Mouse (Mus musculus) CD4-positive, CD25-positive, alpha-beta regulatory T cell, adult 2 months (primary cell): ENCODE measurements around the gene Atp6v1g2.

ENCODE experiments used
- DNase-seq: peaks from one replicate; pipeline ENCODE4 v3.0.0-alpha.2; 2012; ENCODE audit warnings: low read depth, low spot score

Atp6v1g2 gene

DNA sequence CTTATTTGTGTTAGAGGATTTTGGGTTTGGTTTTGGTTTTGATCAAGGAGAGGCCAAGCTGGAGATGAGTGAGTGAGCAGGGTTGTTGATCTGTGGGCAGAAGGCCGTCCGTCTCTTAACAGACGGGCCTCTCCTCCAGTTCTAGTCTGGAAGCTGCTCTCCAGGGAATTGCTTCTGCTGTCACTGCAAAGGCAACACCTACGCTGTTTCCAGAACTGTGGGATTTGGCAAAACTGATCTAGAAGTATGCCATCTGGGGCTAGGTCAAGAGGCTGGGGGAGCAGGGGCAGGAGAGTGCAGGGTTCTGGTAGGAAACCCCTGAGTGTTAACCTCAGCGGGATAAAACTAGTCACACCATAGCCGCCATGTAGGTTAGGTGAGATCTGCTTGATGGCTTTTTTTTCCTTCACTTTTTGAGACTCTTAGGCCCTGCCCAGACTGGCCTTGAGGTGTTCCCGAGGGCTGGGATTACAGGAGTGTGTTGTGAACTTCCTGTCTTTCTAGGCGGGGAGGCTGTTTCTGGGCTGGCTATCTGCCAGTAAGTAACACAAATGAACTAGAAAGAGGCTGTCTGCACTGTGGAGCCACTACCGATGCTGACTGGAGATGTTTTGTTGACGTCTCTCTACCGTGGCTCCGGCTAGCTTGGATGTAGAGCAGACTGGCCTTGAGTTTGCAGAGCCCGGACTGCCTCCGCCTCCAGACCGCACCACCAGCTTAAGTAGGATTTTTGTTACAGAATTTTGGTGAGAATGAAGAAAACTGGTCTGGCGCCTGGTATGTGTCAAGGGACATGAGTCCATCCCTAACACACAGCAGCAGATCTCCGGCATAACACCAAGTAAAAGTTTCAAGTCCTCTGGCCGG is at the start of gene Atp6v1g2:
Gene Atp6v1g2 (plus strand): TSS at position 547 of the 867 bp plus-strand sequence.
- peak; percentile 64 for DNase-seq

DNA sequence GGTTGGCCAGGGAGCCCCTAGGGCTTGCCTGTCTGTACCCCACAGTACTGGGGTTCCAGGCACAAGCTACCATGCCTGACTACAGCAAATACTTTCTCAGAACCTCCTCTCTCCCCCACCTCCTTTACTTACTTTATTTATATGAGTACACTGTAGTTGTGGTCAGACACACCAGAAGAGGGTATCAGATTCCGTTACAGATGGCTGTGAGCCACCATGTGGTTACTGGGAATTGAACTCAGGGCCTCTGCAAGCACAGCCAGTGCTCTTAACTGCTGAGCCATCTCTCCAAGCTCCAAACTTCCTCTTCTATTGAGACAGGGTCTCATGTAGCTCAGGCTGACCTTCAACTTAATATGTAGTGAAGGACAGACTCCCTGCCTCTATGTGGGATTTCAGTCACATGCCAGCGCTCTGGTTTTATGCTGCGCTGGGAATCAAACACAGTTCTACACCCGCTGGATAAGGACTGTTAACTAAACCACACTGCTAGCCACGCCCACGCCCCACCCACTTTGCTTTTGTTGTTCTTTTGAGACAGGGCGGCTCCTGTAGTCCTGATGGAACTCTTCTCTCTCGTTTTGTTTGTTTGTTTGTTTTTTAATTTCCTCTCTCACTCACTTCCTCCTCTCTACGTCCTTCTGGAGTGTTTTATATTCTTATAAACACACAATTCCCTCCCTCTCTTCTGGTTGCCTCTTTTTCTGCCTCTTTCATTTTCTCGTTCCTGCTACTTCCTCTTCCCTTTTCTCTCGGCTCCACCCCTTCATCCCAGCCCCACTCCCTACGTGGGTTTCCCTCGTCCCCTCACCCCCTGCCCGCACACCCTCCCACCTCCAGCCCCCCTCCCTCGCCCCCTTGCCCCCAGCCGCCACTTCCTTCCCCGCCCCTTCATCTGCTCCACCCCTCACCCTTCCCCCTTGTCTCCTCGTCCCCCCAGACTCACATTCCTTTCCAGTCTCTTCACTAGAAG is 47.5 kb upstream of the Atp6v1g2 start:
- DNase-seq: peak; percentile 91

DNA sequence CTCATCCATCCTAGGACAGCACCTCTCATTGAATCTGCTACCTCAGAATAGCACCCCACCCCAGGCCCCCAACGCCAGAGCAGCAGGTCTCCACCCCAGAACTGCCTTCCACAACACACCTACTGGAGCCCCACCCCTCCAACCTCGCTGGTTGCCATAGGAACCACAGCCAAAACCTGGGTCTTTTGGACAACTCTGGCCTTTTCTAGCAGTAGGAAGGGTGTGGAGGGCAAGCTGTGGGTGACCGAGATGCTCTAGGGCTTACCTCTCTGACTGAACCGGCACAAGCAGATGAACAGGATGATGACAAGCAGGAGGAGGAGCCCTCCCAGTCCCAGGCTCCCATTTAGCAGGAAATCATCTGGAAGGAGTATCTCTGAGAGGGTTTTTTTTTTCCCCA is 46.8 kb upstream of the Atp6v1g2 start:
- DNase-seq: peak; percentile 85

DNA sequence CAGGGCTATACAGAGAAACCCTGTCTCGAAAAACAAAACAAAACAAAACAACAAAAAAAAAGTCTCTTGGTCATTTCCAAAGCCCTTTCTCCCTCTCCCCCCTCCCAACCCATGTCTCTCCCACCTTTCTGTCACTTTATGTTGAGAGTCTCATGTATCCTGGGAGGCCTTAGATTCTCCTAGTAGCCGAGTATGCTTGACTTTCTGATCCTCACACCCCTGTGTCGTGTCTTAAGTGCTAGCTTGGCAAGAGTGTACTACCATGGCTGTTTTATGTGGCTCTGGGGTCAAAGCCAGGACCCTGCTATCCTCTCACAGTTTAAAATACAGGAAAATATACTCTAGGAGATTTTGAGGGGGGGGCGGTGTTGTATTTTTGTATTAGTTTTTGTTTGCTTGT is 46.1 kb upstream of the Atp6v1g2 start:
- no peak for DNase-seq

DNA sequence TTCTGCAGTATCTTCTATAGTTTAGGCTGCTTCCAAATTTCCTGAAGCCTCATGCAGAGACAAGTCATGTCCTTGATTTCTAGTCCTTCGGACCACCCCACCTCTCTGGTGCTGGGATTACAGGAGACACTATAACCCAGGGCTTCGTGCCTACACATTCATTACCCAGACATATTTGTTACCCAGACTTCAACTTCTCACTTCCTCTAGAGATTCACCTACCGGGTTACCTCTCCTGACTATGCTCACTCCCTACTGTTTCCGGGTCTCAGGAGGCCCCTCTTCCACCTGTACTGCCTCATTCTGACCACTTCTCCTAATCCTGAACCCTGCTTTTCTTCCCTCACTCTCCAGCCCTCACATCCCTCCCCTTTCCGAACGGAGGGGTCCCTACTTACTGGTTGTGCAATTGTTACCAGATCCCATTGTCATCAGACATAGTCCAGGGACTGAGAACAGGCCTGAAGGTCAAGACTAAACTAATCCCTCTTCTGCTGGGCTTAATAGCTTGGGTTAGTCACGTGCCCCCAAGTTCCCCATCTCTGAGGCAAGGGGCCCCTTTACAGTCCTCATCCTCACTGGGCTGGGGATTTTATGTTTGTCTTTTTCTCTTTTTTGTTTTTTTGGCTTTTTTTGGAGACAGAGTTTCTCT is 45.4 kb upstream of the Atp6v1g2 start, which contains the start of gene Lst1:
Gene Lst1 (minus strand): TSS at position 481 of the 652 bp plus-strand sequence.
- DNase-seq: no peak

DNA sequence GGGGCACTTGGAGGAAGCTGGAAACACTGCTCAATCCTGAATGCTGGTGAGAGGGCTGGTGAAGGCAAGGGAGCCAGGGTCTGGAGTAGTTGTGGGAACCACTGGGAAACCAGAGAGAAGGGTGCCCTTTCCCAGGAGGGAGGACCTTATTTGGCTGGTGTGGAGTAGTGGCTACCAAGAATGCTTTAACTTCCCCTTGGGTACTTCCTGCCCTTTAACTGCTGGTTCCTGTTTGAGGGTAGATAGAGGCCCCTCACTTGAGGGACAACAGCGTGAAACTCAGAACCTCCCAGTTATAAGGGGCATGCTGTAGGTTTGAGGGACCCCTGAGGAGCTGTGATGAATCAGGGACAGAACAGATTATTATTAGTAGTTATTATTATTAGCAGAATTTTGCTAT is 44.3 kb upstream of the Atp6v1g2 start:
- DNase-seq: peak; percentile 37

DNA sequence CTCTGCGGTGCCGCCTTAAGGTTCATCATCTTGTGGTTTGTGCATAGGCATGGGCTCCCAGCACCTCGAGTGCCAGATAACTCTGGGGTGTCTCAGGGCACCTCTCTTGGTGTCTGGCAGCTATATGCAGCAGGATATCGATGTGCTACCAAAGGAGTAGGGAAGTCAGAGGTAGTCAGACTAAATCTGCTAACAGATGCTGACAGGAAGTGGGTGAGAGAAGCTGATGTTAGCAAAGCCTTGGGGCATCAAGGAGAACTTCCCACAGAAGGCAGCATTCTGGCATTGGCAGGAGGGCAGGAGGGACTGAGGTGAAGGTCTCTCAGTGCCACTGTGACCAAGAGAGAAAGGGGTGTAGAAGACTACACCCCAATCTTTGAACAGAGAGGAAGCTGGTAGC is 43.4 kb upstream of the Atp6v1g2 start:
- peak; percentile 74 for DNase-seq

DNA sequence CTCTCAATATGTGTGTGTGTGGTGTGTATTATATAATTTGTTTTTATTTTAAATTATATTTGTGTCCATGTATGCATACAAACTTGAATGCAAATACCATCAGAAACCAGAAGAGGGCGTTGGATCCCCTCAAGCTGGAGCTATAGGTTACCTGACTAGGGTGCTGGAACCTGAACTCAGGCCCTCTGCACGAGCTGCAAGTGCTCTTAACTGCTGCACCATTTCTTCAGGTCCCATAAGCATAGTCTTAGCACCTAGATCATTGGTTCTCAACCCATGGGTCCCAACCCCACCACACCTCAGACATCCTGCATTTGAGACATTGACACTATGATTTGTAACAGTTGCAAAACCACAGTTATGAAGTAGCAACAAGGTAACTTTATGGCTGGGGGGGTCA is 41.7 kb upstream of the Atp6v1g2 start:
- DNase-seq: peak; percentile 50

DNA sequence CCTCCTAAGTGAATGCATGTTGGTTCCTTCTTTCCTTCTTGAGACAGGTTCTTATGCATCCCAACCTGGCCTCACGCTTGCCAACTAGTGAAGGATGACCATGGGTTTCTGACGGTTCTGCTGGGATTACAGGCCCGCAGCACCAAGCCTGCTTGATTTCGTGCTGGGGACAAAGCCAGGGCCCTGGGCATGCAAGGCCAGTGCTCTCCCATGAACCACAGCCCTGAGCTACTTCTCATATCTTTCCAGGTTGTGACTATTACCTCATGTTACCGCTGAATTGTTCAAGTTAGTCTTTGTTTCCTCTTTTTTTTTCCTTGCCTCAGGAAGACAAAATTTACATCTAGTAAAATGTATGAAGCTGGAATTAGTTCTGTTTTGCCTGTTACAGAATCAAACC is 40.5 kb upstream of the Atp6v1g2 start:
- no peak for DNase-seq

DNA sequence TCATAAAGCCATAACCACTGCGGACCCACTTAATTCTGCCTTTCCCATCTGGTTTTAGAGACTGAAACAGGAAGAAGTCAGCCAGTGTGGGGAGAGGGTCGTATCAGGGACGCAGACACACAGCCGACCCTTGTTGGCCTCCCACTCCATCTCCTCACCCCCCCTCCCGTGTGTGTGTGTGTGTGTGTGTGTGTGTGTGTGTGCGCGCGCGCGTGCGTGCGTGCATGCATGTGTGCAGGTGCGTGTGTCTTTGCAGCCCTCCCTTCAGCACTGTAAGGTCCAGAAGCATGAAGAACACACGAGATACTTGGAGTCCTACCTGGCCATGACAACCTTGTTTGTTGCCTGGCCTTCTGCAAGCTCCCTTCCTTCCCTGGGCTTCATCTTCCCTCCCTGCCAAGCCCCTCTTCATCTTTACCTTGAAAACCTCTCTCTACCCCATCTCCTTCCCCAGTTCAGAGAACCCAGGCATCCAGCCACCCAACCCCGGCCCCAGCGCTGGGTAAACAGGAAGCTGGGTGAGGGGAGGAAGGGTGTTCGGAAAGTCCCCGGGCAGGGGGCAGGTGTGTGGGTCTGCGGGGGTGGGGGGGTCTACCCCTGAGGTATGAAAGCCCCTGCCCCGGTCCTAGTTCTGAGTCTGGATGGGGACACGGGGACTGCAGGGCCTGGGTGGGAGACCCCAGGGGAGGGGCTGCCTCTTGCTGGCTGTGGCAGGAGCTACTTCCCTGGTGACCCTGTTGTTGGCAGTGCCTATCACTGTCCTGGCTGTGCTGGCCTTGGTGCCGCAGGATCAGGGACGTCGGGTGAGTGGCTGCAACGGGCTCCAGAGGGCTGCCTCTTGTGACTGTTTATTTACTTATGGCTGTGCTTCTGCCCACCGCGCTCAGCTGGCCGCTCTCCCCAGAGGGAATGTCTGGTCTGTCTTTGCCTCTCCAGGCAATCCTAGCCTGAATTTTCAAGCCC is 39.3 kb upstream of the Atp6v1g2 start, which contains the start of gene Ltb:
Gene Ltb (plus strand): TSS at position 559 of the 963 bp plus-strand sequence.
- DNase-seq: peak; percentile 82

DNA sequence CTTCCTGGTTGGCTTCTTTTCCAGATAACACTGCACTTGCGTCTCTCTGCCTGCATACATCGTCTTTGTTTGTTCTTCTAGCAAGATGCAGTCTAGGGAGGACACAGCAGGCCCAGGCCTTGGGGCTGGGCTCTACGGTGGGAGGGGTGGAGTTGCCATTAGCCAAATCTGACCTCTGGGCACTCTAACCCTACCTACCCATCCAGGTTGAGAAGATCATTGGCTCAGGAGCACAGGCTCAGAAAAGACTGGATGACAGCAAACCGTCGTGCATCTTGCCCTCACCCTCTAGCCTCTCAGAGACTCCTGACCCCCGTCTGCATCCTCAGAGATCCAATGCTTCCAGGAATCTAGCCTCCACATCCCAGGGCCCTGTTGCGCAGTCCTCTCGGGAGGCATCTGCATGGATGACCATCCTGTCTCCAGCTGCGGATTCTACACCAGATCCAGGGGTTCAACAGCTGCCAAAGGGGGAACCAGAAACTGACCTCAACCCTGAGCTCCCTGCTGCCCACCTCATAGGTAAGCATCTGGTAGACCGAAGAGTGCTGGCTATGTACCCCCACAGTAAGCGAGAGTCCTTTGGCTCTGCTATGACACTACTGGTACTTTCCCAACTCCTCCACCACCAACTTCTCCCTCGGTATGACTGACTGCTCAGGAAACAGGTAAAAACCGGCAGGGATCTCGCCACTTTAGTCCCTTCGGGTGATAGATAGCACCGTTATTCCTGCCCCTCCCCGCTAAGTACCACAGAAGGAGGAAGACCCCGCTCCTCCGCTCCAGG is 38.4 kb upstream of the Atp6v1g2 start:
- DNase-seq: no peak

DNA sequence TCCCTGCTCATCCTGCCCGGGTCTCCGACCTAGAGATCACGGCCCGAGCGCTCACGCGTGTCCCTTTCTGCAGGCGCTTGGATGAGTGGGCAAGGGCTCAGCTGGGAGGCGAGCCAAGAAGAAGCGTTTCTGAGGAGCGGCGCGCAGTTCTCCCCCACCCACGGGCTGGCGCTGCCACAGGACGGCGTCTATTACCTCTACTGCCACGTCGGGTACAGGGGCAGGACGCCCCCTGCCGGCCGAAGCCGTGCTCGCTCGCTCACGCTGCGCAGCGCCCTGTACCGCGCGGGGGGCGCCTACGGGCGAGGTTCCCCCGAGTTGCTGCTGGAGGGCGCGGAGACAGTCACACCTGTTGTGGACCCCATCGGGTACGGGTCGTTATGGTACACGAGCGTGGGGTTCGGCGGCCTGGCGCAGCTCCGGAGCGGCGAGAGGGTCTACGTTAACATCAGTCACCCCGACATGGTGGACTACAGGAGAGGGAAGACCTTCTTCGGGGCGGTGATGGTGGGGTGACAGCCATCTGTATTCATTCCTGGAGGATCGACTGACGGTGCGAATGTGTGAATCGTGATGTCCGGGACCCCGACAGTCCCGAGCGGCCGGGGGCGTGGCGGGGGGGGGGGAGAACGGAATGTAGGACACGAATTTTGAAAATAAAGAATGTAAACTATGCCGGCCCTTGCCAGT is 37.7 kb upstream of the Atp6v1g2 start:
- peak; percentile 96 for DNase-seq

DNA sequence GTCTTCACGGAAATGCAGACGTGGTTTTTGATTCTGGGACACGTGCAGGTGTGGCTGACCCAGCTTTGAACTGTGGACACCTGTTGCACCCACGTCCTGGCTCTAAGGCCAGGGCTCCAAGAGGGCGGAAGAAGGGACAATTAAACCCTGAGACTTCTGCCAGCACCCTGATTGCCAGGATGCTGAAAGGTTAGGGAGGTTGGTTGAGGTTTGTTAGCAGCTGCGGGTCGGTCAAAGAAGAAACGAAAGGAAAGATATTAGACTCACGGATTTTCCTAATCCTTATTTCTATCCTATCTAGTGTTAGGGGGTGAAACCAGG is 37.2 kb upstream of the Atp6v1g2 start:
- DNase-seq: peak; percentile 44

DNA sequence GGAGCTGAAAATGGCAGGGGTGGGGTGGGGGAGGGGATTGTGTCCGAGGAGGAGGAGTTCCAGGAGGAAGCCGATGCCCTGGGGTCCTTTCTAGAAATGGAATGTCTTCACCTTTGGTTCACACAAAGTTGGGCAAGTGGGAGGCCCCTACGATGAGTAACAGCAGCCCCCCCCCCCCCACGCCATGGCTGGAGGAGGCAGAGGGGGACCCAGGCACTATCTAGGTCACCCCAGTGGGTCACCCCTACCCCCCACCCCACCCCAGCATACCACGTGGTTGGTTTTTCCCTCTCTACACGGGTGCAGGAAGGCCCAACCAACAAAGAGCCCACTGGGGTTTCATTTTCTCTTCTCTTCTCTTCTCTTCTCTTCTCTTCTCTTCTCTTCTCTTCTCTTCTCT is 36.3 kb upstream of the Atp6v1g2 start:
- DNase-seq: peak; percentile 74

DNA sequence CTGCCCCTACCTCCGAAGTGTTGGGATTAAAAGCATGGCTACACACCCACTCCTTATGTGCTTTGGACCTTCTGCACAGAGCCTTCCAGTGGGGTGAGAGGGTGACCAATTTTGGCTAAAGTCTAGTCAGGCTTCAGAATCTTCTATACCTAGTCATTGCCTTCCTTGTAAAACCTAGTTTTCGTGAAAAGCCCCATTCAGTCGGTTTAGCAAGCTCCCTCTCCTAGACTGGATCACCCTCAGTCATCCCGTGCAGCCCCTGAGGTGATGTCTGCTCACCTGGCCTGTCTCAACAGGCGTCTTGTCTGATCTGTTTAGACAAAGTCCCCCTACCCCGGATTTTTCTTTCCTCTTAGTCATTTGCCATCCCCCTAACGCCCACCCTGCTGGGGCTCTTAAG is 35.4 kb upstream of the Atp6v1g2 start:
- DNase-seq: peak; percentile 13

DNA sequence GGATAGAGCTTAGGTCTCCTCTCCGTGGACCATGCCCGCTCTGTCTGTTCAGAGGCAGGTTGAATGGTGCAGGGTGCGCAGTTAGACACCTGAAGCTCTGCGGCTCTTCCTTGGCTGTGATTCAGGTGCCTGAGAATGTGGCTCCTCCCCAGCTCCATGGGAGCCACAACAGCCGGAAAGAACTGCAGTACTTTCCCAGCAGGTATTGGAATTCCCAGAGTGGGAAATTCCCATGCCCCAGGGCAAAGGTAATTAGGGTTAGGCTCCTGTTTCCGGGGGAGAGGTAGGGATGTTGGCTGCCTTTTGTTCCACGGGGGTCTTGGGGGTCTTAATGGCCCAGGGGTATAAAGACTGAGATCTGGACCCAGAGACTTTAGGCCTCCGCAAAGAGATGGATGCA is 34.5 kb upstream of the Atp6v1g2 start:
- no peak for DNase-seq

DNA sequence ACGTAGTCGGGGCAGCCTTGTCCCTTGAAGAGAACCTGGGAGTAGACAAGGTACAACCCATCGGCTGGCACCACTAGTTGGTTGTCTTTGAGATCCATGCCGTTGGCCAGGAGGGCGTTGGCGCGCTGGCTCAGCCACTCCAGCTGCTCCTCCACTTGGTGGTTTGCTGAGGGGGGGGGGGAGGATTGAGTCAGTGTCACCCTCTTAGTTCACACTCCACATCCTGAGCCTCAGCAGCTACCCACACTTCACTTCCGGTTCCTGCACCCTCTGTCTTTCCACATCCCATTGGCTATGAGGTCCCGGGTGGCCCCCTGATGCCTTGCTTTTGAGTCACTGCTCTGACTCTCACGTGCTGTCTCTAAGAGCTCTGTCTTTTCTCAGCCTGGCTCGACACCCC is 33.1 kb upstream of the Atp6v1g2 start:
- peak; percentile 92 for DNase-seq

DNA sequence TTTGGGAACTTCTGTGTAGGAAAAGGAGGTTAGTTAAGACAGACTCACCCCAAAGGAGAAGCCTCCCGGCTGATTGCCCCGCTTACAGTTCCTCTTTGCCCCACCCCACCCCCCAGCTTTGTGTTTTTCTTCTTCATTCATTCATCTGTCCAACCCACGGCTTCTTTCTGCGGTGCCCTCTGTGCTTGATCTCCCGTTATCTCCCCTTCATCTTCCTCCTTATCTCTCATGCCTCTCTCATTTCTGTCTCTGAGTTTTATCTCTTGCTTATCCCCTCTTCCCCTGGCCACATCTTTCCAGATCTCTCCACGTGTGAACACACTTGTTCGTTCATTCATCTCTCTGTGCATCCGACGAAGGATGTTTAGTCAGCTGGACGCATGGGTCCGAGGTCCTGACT is 32.3 kb upstream of the Atp6v1g2 start:
- peak; percentile 56 for DNase-seq

DNA sequence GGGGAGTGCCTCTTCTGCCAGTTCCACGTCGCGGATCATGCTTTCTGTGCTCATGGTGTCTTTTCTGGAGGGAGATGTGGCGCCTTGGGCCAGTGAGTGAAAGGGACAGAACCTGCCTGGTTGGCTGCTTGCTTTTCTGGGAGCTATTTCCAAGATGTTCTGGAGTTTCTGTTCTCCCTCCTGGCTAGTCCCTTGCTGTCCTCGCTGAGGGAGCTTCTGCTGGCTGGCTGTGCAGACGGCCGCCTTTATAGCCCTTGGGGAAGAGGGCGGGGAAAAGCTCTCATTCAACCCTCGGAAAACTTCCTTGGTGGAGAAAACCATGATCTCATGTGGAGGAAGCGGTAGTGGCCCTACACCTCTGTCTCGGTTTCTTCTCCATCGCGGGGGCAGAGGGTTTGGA is 31.7 kb upstream of the Atp6v1g2 start, which contains the start of gene Tnf:
Gene Tnf (minus strand): TSS at position 221 of the 400 bp plus-strand sequence.
- DNase-seq: peak; percentile 88
